Mouse (Mus musculus) megakaryocyte, embryonic 14.5 days (primary cell): Measurements from ENCODE around the gene Vangl2. TPM values are rescaled to one million over a fixed set of nuclear protein-coding genes. Genes with fewer than 3 reads are reported as not detected.
A peak's percentile ranks its signal among the peaks of the same experiment; 100 is the strongest.

ENCODE experiments used
- H3K27me3 ChIP-seq: replicated peaks from 2 replicates; pipeline ENCODE3; 2012; ENCODE audit warnings: inconsistent platforms
- H3K36me3 ChIP-seq: replicated peaks from 2 replicates; pipeline ENCODE3; 2012; ENCODE audit warnings: low read length, inconsistent platforms, mixed read lengths
- H3K4me1 ChIP-seq: 2 replicates; pipeline ENCODE4 v1.6.1; 2012; ENCODE audit warnings: inconsistent platforms
- H3K4me3 ChIP-seq: replicated peaks from 2 replicates; pipeline ENCODE3; 2012; ENCODE audit warnings: moderate library complexity, mild to moderate bottlenecking, inconsistent platforms
- H3K9me3 ChIP-seq: 2 replicates; pipeline ENCODE4 v1.6.1; 2012; ENCODE audit warnings: inconsistent platforms
- FLI1 ChIP-seq: IDR thresholded peaks from 2 replicates; pipeline ENCODE4 v1.6.1; 2012; ENCODE audit warnings: low read length, inconsistent platforms, mixed read lengths
- GATA1 ChIP-seq: IDR thresholded peaks from 3 replicates; pipeline ENCODE4 v1.6.1; 2012; ENCODE audit warnings: mixed read lengths, low read length, inconsistent platforms, borderline replicate concordance
- polyA plus RNA-seq: library from polyadenylated mRNA; stranded (reverse); fragments of >175 nt; gene quantifications from 2 replicates; pipeline ENCODE4 v1.2.3, GENCODE M21; 2012; ENCODE audit warnings: low replicate concordance; ENCODE audit not compliant: insufficient read depth

Vangl2 gene
- polyA plus RNA-seq, 1 experiment, result 3.2 TPM

- H3K4me1 ChIP-seq, result peaks cover 54% of the 10 kb centered on the region
- H3K4me3 ChIP-seq, result no peak overlapping the region
- H3K9me3 ChIP-seq, result no peaks in the 10 kb centered on the region
- no peak for TF ChIP-seq FLI1
- no peak for TF ChIP-seq GATA1
- no peaks in the 10 kb centered on the region for H3K36me3 ChIP-seq
- peaks cover 8% of the 10 kb centered on the region for H3K27me3 ChIP-seq
Measured at GRCm38 (mm10) chr1:172018336-172019311, 9.6 kb downstream of the Vangl2 start.

GRCm38 (mm10) chr1:172017517-172018070 lies 10.7 kb downstream of the Vangl2 start:
- no peak overlapping the region for H3K4me3 ChIP-seq
- H3K27me3 ChIP-seq, result peaks cover 5% of the 10 kb centered on the region
- H3K9me3 ChIP-seq, result no peaks in the 10 kb centered on the region
- peaks cover 54% of the 10 kb centered on the region for H3K4me1 ChIP-seq
- no peak for TF ChIP-seq GATA1
- no peaks in the 10 kb centered on the region for H3K36me3 ChIP-seq

- Histone ChIP-seq H3K36me3 (no peaks in the 10 kb centered on the region), H3K4me1 (peaks cover 58% of the 10 kb centered on the region), H3K9me3 (no peaks in the 10 kb centered on the region), H3K27me3 (peaks cover 5% of the 10 kb centered on the region), H3K4me3 (no peak overlapping the region)
- no peak for TF ChIP-seq FLI1
- no peak for TF ChIP-seq GATA1
Measured at GRCm38 (mm10) chr1:172016660-172017516, 11.4 kb downstream of the Vangl2 start.

GRCm38 (mm10) chr1:172016031-172016430 lies 12.2 kb downstream of the Vangl2 start:
- Histone ChIP-seq H3K4me1 (peaks cover 58% of the 10 kb centered on the region), H3K9me3 (no peaks in the 10 kb centered on the region), H3K36me3 (no peaks in the 10 kb centered on the region), H3K27me3 (peaks cover 4% of the 10 kb centered on the region), H3K4me3 (peak overlapping the region; percentile 69)
- TF ChIP-seq GATA1, result no peak
- TF ChIP-seq FLI1, result no peak

- H3K36me3 ChIP-seq, result no peaks in the 10 kb centered on the region
- peaks cover 4% of the 10 kb centered on the region for H3K27me3 ChIP-seq
- H3K9me3 ChIP-seq, result no peaks in the 10 kb centered on the region
- TF ChIP-seq FLI1 (no peak), GATA1 (no peak)
- peaks cover 56% of the 10 kb centered on the region for H3K4me1 ChIP-seq
- H3K4me3 ChIP-seq, result peak overlapping the region; percentile 69
Measured at GRCm38 (mm10) chr1:172015312-172015939, 12.8 kb downstream of the Vangl2 start.

GRCm38 (mm10) chr1:172014771-172015170 lies 13.5 kb downstream of the Vangl2 start:
- Histone ChIP-seq H3K36me3 (peaks cover under 1% of the 10 kb centered on the region), H3K4me1 (peaks cover 49% of the 10 kb centered on the region), H3K9me3 (no peaks in the 10 kb centered on the region), H3K4me3 (no peak overlapping the region), H3K27me3 (peaks cover 4% of the 10 kb centered on the region)
- TF ChIP-seq FLI1 (no peak), GATA1 (no peak)

GRCm38 (mm10) chr1:172012030-172012429 lies 16.2 kb downstream of the Vangl2 start:
- Histone ChIP-seq H3K27me3 (peaks cover 5% of the 10 kb centered on the region), H3K4me3 (no peak overlapping the region), H3K36me3 (peaks cover 6% of the 10 kb centered on the region), H3K9me3 (no peaks in the 10 kb centered on the region), H3K4me1 (peaks cover 36% of the 10 kb centered on the region)
- TF ChIP-seq GATA1 (no peak), FLI1 (no peak)

GRCm38 (mm10) chr1:172010042-172010824 lies 18.0 kb downstream of the Vangl2 start:
- peaks cover 6% of the 10 kb centered on the region for H3K36me3 ChIP-seq
- H3K27me3 ChIP-seq, result peaks cover 5% of the 10 kb centered on the region
- no peak for TF ChIP-seq FLI1
- no peak for TF ChIP-seq GATA1
- peaks cover 18% of the 10 kb centered on the region for H3K4me1 ChIP-seq
- H3K9me3 ChIP-seq, result no peaks in the 10 kb centered on the region
- H3K4me3 ChIP-seq, result no peak overlapping the region

GRCm38 (mm10) chr1:172009406-172009805 lies 18.8 kb downstream of the Vangl2 start:
- Histone ChIP-seq H3K9me3 (no peaks in the 10 kb centered on the region), H3K27me3 (peaks cover 4% of the 10 kb centered on the region), H3K4me1 (peaks cover 16% of the 10 kb centered on the region), H3K4me3 (no peak overlapping the region), H3K36me3 (peaks cover 6% of the 10 kb centered on the region)
- TF ChIP-seq GATA1, result no peak
- TF ChIP-seq FLI1, result no peak
